ENCODE assay signal across 14 mouse cellular contexts in the genomic region with DNA sequence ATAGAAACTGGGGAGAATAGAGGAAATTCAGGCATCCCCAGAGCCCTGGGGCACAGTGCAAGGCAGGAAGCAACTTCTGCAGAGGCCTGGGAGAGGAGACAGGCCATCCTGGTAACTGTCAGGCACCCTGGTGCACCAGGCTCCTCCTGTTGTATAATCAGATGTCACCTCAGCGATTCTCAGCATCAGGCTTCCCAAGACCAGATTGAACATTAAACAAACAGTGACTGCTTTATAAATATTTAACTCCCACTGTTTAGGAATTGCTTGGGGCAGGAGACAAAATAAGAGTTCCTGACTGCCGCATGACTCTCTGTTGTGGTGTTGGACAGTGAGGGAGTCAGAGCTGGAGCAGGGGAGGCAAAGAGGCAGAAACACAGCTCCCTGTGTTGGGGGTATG.
DNase-seq lines count a peak whose midpoint lies in the region; ATAC-seq lines count a peak whose summit lies in the region.
"Had no signal": no experiment of that assay in that cellular context is flagged by ENCODE, and none has a peak within 500 bp of the region (broad histone marks: within the 10 kb centered on the region; RNA-seq: fewer than 3 reads in every experiment).

No protein-coding gene starts in this region.

- WGBS in lung, embryonic 15.5 days, result 17% methylated on average over 2 of the region's 2 CpGs
- WGBS in kidney, embryonic 16.5 days, result 49% methylated on average over 2 of the region's 2 CpGs
- 23% methylated on average over 2 of the region's 2 CpGs for WGBS in lung, embryonic 16.5 days
- WGBS in forebrain, embryonic 12.5 days, result 84% methylated on average over 2 of the region's 2 CpGs
- 52% methylated on average over 2 of the region's 2 CpGs for WGBS in heart, embryonic 11.5 days (ENCODE audit: insufficient replicate concordance)

- H3K27me3 ChIP-seq in lung, embryonic 15.5 days, result no peaks in the 10 kb centered on the region
- no peaks in the 10 kb centered on the region for H3K27me3 ChIP-seq in kidney, embryonic 16.5 days (ENCODE audit: insufficient read depth, low read length)
- no peaks in the 10 kb centered on the region for H3K27me3 ChIP-seq in lung, embryonic 16.5 days (ENCODE audit: control insufficient read depth, insufficient read depth, low read depth, low read length)
- no peaks in the 10 kb centered on the region; the same call in 1 of the 2 replicates for H3K27me3 ChIP-seq in forebrain, embryonic 12.5 days
- H3K27me3 ChIP-seq in heart, embryonic 11.5 days (ENCODE audit: control insufficient read depth, insufficient read depth, low read length), result no peaks in the 10 kb centered on the region
- H3K27me3 ChIP-seq: midbrain, embryonic 13.5 days had no signal

- H3K9me3 ChIP-seq in lung, embryonic 15.5 days, result no peaks in the 10 kb centered on the region
- no peaks in the 10 kb centered on the region for H3K9me3 ChIP-seq in kidney, embryonic 16.5 days (ENCODE audit: low read length)
- H3K9me3 ChIP-seq in lung, embryonic 16.5 days (ENCODE audit: control insufficient read depth, low read length), result no peaks in the 10 kb centered on the region
- H3K9me3 ChIP-seq in forebrain, embryonic 12.5 days, result no peaks in the 10 kb centered on the region
- no peaks in the 10 kb centered on the region for H3K9me3 ChIP-seq in heart, embryonic 11.5 days (replicated peaks; ENCODE audit: control insufficient read depth, low read length)
- H3K9me3 ChIP-seq: G1E; midbrain, embryonic 13.5 days had no signal

- ATAC-seq in lung, embryonic 15.5 days (ENCODE audit: borderline replicate concordance, extremely low read depth, low FRiP score, low TSS enrichment), result peak; percentile 52; the same call in 1 of the 2 replicates
- ATAC-seq in kidney, embryonic 16.5 days (ENCODE audit: low FRiP score, low TSS enrichment), result peak; percentile 71
- ATAC-seq in lung, embryonic 16.5 days (ENCODE audit: low read depth), result peak; percentile 57
- ATAC-seq in forebrain, embryonic 12.5 days (ENCODE audit: low FRiP score), result no peak
- no peak for ATAC-seq in heart, embryonic 11.5 days (replicated peaks; ENCODE audit: insufficient number of reproducible peaks, low FRiP score, low TSS enrichment)
- ATAC-seq: hindbrain, embryonic 16.5 days; midbrain, embryonic 13.5 days had no signal

- H3K4me2 ChIP-seq in lung, embryonic 15.5 days, result no peak overlapping the region
- H3K4me2 ChIP-seq in kidney, embryonic 16.5 days (replicated peaks; ENCODE audit: low read depth, low read length), result no peak overlapping the region
- H3K4me2 ChIP-seq in lung, embryonic 16.5 days (ENCODE audit: low read depth, low read length), result no peak overlapping the region
- H3K4me2 ChIP-seq in forebrain, embryonic 12.5 days, result no peak overlapping the region
- H3K4me2 ChIP-seq in heart, embryonic 11.5 days, result no peak overlapping the region
- H3K4me2 ChIP-seq: midbrain, embryonic 13.5 days had no signal

- H3K9ac ChIP-seq in lung, embryonic 15.5 days, result no peak overlapping the region
- no peak overlapping the region for H3K9ac ChIP-seq in kidney, embryonic 16.5 days (replicated peaks; ENCODE audit: low read length)
- H3K9ac ChIP-seq in lung, embryonic 16.5 days (ENCODE audit: low read length), result no peak overlapping the region
- no peak overlapping the region for H3K9ac ChIP-seq in forebrain, embryonic 12.5 days
- no peak overlapping the region for H3K9ac ChIP-seq in heart, embryonic 11.5 days (ENCODE audit: low read depth, low read length)
- H3K9ac ChIP-seq: midbrain, embryonic 13.5 days had no signal

- H3K4me3 ChIP-seq in lung, embryonic 15.5 days, result no peak overlapping the region
- H3K4me3 ChIP-seq in kidney, embryonic 16.5 days (ENCODE audit: low read length), result no peak overlapping the region
- H3K4me3 ChIP-seq in lung, embryonic 16.5 days (ENCODE audit: low read length), result no peak overlapping the region
- no peak overlapping the region for H3K4me3 ChIP-seq in forebrain, embryonic 12.5 days (replicated peaks)
- H3K4me3 ChIP-seq in heart, embryonic 11.5 days (ENCODE audit: low read depth, low read length), result no peak overlapping the region
- H3K4me3 ChIP-seq: midbrain, embryonic 13.5 days had no signal

- DNase-seq in lung, adult 18-20 months, result no peak
- DNase-seq in right cerebral cortex, adult 18-20 months, result no peak
- DNase-seq in thymus, postnatal 4 days, result no peak
- DNase-seq: adrenal gland, postnatal 25 days; cerebellum, adult 9-11 months had no signal

- H3K4me1 ChIP-seq in lung, embryonic 15.5 days, result peaks cover 22% of the 10 kb centered on the region
- peaks cover 55% of the 10 kb centered on the region for H3K4me1 ChIP-seq in kidney, embryonic 16.5 days (ENCODE audit: insufficient read depth, low read length)
- peaks cover 25% of the 10 kb centered on the region for H3K4me1 ChIP-seq in lung, embryonic 16.5 days (replicated peaks; ENCODE audit: control insufficient read depth, insufficient read depth, low read length)
- peaks cover 3% of the 10 kb centered on the region; the same call in 1 of the 2 replicates for H3K4me1 ChIP-seq in forebrain, embryonic 12.5 days
- H3K4me1 ChIP-seq in heart, embryonic 11.5 days (ENCODE audit: control insufficient read depth, insufficient read depth, low read length), result peaks cover 8% of the 10 kb centered on the region; the same call in 1 of the 2 replicates

- 0 out of 2 replicates have a peak overlapping the region, but pooled peaks have one; percentile 13 for H3K27ac ChIP-seq in lung, embryonic 15.5 days
- peak overlapping the region; percentile 61; the same call in 1 of the 2 replicates for H3K27ac ChIP-seq in kidney, embryonic 16.5 days (ENCODE audit: low read length)
- H3K27ac ChIP-seq in lung, embryonic 16.5 days (ENCODE audit: low read length), result no peak overlapping the region; the same call in 1 of the 2 replicates
- no peak overlapping the region for H3K27ac ChIP-seq in forebrain, embryonic 12.5 days
- H3K27ac ChIP-seq in heart, embryonic 11.5 days (ENCODE audit: low read depth, low read length), result no peak overlapping the region
- H3K27ac ChIP-seq: macrophage; midbrain, embryonic 13.5 days had no signal

- no peaks in the 10 kb centered on the region for H3K36me3 ChIP-seq in lung, embryonic 15.5 days
- no peaks in the 10 kb centered on the region for H3K36me3 ChIP-seq in kidney, embryonic 16.5 days (ENCODE audit: insufficient read depth, low read length)
- no peaks in the 10 kb centered on the region for H3K36me3 ChIP-seq in lung, embryonic 16.5 days (ENCODE audit: control insufficient read depth, insufficient read depth, low read length)
- no peaks in the 10 kb centered on the region for H3K36me3 ChIP-seq in forebrain, embryonic 12.5 days (replicated peaks)
- no peaks in the 10 kb centered on the region for H3K36me3 ChIP-seq in heart, embryonic 11.5 days (ENCODE audit: control insufficient read depth, insufficient read depth, low read length)
- H3K36me3 ChIP-seq: G1E; midbrain, embryonic 13.5 days had no signal

Comparison
In these comparisons a context has a peak if more than half of its experiments do, and no peak if none do; other contexts are left out.
1. H3K27ac ChIP-seq: peak in lung, embryonic 15.5 days (single experiment) and kidney, embryonic 16.5 days (single experiment); none in lung, embryonic 16.5 days (single experiment), forebrain, embryonic 12.5 days (single experiment) and heart, embryonic 11.5 days (single experiment).
2. ATAC-seq: peak in lung, embryonic 15.5 days (single experiment), kidney, embryonic 16.5 days (single experiment) and lung, embryonic 16.5 days (single experiment); none in forebrain, embryonic 12.5 days (single experiment) and heart, embryonic 11.5 days (single experiment).